18 mouse cellular contexts compared by ENCODE assay signal in genomic region chr4:128942346-128942745, GRCm38 (mm10). TPM values are rescaled to one million over a fixed set of nuclear protein-coding genes. Genes with fewer than 3 reads are reported as not detected.
A peak's percentile ranks its signal among the peaks of the same experiment; 100 is the strongest.
DNase-seq lines count a peak whose midpoint lies in the region; ATAC-seq and TF ChIP-seq lines count a peak whose summit lies in the region.
"Had no signal": no experiment of that assay in that cellular context is flagged by ENCODE, and none has a peak within 500 bp of the region (broad histone marks: within the 10 kb centered on the region; RNA-seq: fewer than 3 reads in every experiment).

No protein-coding gene starts in this region.

- TF ChIP-seq POLR2A in kidney, adult 2 months (IDR thresholded peaks at IDR 0.05; ENCODE audit: low read depth, low read length) = no peak

- no peaks in the 10 kb centered on the region for H3K27me3 ChIP-seq in kidney, adult 2 months (replicated peaks; ENCODE audit: control insufficient read depth, insufficient read depth, low read length)
- H3K27me3 ChIP-seq in midbrain, embryonic 11.5 days (ENCODE audit: control insufficient read depth, insufficient read depth, low read length) = no peaks in the 10 kb centered on the region
- H3K27me3 ChIP-seq in midbrain, embryonic 13.5 days = no peaks in the 10 kb centered on the region
- H3K27me3 ChIP-seq: limb, embryonic 12.5 days; neural tube, embryonic 13.5 days had no signal

- H3K4me3 ChIP-seq in kidney, adult 2 months (ENCODE audit: insufficient read depth, low read depth, low read length) = no peak overlapping the region
- no peak overlapping the region for H3K4me3 ChIP-seq in midbrain, embryonic 11.5 days (ENCODE audit: low read depth, low read length)
- no peak overlapping the region for H3K4me3 ChIP-seq in midbrain, embryonic 13.5 days (replicated peaks)
- H3K4me3 ChIP-seq: embryonic facial prominence, embryonic 10.5 days; limb, embryonic 12.5 days; neural tube, embryonic 13.5 days had no signal

- H3K36me3 ChIP-seq in kidney, adult 2 months (ENCODE audit: control insufficient read depth, insufficient read depth, low read length) = no peaks in the 10 kb centered on the region
- H3K36me3 ChIP-seq in midbrain, embryonic 11.5 days (ENCODE audit: control insufficient read depth, insufficient read depth, low read length) = no peaks in the 10 kb centered on the region
- H3K36me3 ChIP-seq in midbrain, embryonic 13.5 days = no peaks in the 10 kb centered on the region
- H3K36me3 ChIP-seq: embryonic facial prominence, embryonic 10.5 days; G1E; neural tube, embryonic 13.5 days had no signal

- H3K27ac ChIP-seq in kidney, adult 2 months (ENCODE audit: insufficient read depth, low read depth, low read length) = no peak overlapping the region
- H3K27ac ChIP-seq in midbrain, embryonic 11.5 days (ENCODE audit: low read depth, low read length) = no peak overlapping the region
- H3K27ac ChIP-seq in midbrain, embryonic 13.5 days = no peak overlapping the region
- H3K27ac ChIP-seq: embryonic facial prominence, embryonic 10.5 days; limb, embryonic 12.5 days; neural tube, embryonic 13.5 days had no signal

- no peak for DNase-seq in kidney, adult 2 months
- no peak for DNase-seq in kidney, adult 11 months
- peak; percentile 69 for DNase-seq in midbrain, embryonic 11.5 days (ENCODE audit: low spot score, missing footprints)
- DNase-seq in NIH3T3 (ENCODE audit: low read depth) = peak; percentile 36
- peak; percentile 55 for DNase-seq in induced T-regulatory cell, adult 2 months (ENCODE audit: low read depth)
- DNase-seq in neural tube, embryonic 10.5 days (ENCODE audit: extremely low spot score, low spot score) = no peak
- DNase-seq: cerebellum, adult 9-10 months; heart, adult 18-20 months; kidney, postnatal 36 days; layer of hippocampus, postnatal 36 days; lung, postnatal 10 days; midbrain, embryonic 14.5 days had no signal

- no peak overlapping the region for H3K4me2 ChIP-seq in midbrain, embryonic 11.5 days
- H3K4me2 ChIP-seq in midbrain, embryonic 13.5 days (replicated peaks) = no peak overlapping the region
- H3K4me2 ChIP-seq: limb, embryonic 12.5 days; neural tube, embryonic 13.5 days had no signal

- H3K9ac ChIP-seq in midbrain, embryonic 11.5 days (ENCODE audit: low read length) = no peak overlapping the region
- H3K9ac ChIP-seq in midbrain, embryonic 13.5 days (replicated peaks) = no peak overlapping the region
- H3K9ac ChIP-seq: limb, embryonic 12.5 days; neural tube, embryonic 13.5 days had no signal

- TF ChIP-seq CTCF in kidney, adult 2 months (conservative IDR thresholded peaks at IDR 0.05; ENCODE audit: insufficient read depth, insufficient read length, low read depth, low read length) = peak; percentile 41

- WGBS in kidney, adult 2 months = 65% methylated on average over 3 of the region's 3 CpGs
- 52% methylated on average over 3 of the region's 3 CpGs for WGBS in midbrain, embryonic 11.5 days
- WGBS in midbrain, embryonic 13.5 days = 56% methylated on average over 3 of the region's 3 CpGs

- H3K4me1 ChIP-seq in kidney, adult 2 months (ENCODE audit: control insufficient read depth, insufficient read depth, low read length) = no peaks in the 10 kb centered on the region; the same call in 1 of the 2 replicates
- H3K4me1 ChIP-seq in midbrain, embryonic 11.5 days (ENCODE audit: control insufficient read depth, insufficient read depth, low read length) = peaks cover under 1% of the 10 kb centered on the region
- H3K4me1 ChIP-seq in midbrain, embryonic 13.5 days (replicated peaks) = peaks cover 5% of the 10 kb centered on the region; the same call in 1 of the 2 replicates

- H3K9me3 ChIP-seq in midbrain, embryonic 11.5 days (ENCODE audit: control insufficient read depth, low read length) = no peaks in the 10 kb centered on the region
- no peaks in the 10 kb centered on the region for H3K9me3 ChIP-seq in midbrain, embryonic 13.5 days
- H3K9me3 ChIP-seq: embryonic facial prominence, embryonic 10.5 days; G1E; neural tube, embryonic 13.5 days had no signal

- no peak for ATAC-seq in midbrain, embryonic 11.5 days (ENCODE audit: low FRiP score)
- no peak for ATAC-seq in midbrain, embryonic 13.5 days
- no peak for ATAC-seq in megakaryocyte-erythroid progenitor cell, adult 5-6 weeks (replicated peaks; ENCODE audit: low FRiP score, low TSS enrichment, poor library complexity, severe bottlenecking)

RNA-seq across cellular contexts. Expression of gene Azin2, which starts 19.9 kb away (rescaled TPM):
- 14.0 and 14.7 TPM in 2 replicates for polyA plus RNA-seq in kidney, adult 2 months (2012; rRNA removed)
- polyA plus RNA-seq in midbrain, embryonic 11.5 days (2014; fragmentation: Nextera tagmentation; extraction: Ambion mirVana) = 11.5 and 14.4 TPM in 2 replicates
- 17.4 and 21.3 TPM in 2 replicates for polyA plus RNA-seq in midbrain, embryonic 13.5 days (2015; fragmentation: Nextera tagmentation; extraction: Ambion mirVana)
- not detected in 2 replicates for total RNA-seq in megakaryocyte-erythroid progenitor cell, adult 5-6 weeks (2014; fragmentation: Nextera tagmentation)
- not detected in 2 replicates for total RNA-seq in megakaryocyte-erythroid progenitor cell, adult 5-6 weeks (2017)
- total RNA-seq: G1E had no signal
- polyA plus RNA-seq: G1E had no signal

RNA-seq across cellular contexts. Expression of gene Ak2, which starts 49.4 kb away (rescaled TPM):
- polyA plus RNA-seq in kidney, adult 2 months (2012; rRNA removed) = 91.4 and 110 TPM in 2 replicates
- polyA plus RNA-seq in midbrain, embryonic 11.5 days (2014; fragmentation: Nextera tagmentation; extraction: Ambion mirVana) = 131 and 141 TPM in 2 replicates
- polyA plus RNA-seq in midbrain, embryonic 13.5 days (2015; fragmentation: Nextera tagmentation; extraction: Ambion mirVana) = 102 and 108 TPM in 2 replicates
- total RNA-seq in megakaryocyte-erythroid progenitor cell, adult 5-6 weeks (2014; fragmentation: Nextera tagmentation) = 192 and 206 TPM in 2 replicates
- 179 and 181 TPM in 2 replicates for total RNA-seq in megakaryocyte-erythroid progenitor cell, adult 5-6 weeks (2017)

RNA-seq across cellular contexts. Expression of gene Trim62, which starts 59.0 kb away (rescaled TPM):
- polyA plus RNA-seq in kidney, adult 2 months (2012; rRNA removed) = 3.3 and 3.7 TPM in 2 replicates
- 8.3 and 10.3 TPM in 2 replicates for polyA plus RNA-seq in midbrain, embryonic 11.5 days (2014; fragmentation: Nextera tagmentation; extraction: Ambion mirVana)
- polyA plus RNA-seq in midbrain, embryonic 13.5 days (2015; fragmentation: Nextera tagmentation; extraction: Ambion mirVana) = 11.3 and 15.9 TPM in 2 replicates
- 0.54 and 0.79 TPM in 2 replicates for total RNA-seq in megakaryocyte-erythroid progenitor cell, adult 5-6 weeks (2014; fragmentation: Nextera tagmentation)
- total RNA-seq in megakaryocyte-erythroid progenitor cell, adult 5-6 weeks (2017) = 0.38 TPM in 1 of 2 replicates, not detected in the other
- polyA plus RNA-seq: G1E had no signal

Comparison
In these comparisons a context has a peak if more than half of its experiments do, and no peak if none do; other contexts are left out.
1. DNase-seq: peak in midbrain, embryonic 11.5 days (single experiment), NIH3T3 (single experiment) and induced T-regulatory cell, adult 2 months (single experiment); none in kidney, adult 2 months (single experiment), kidney, adult 11 months (single experiment) and neural tube, embryonic 10.5 days (single experiment).